Comparison of ENCODE assay signal across 32 mouse cellular contexts in genomic region chr3:26637402-26637801, GRCm38 (mm10). TPM values are rescaled to one million over a fixed set of nuclear protein-coding genes. Genes with fewer than 3 reads are reported as not detected.
"Had no signal": no experiment of that assay in that cellular context is flagged by ENCODE, and none has a peak within 500 bp of the region (broad histone marks: within the 10 kb centered on the region; RNA-seq: fewer than 3 reads in every experiment).

Gene Spata16, plus strand, starts transcription at chr3:26637620.

- H3K4me1 ChIP-seq: heart, embryonic 13.5 days; heart, embryonic 15.5 days; kidney, embryonic 15.5 days; limb, embryonic 10.5 days; limb, embryonic 12.5 days; liver, embryonic 13.5 days; liver, embryonic 15.5 days had no signal

- H3K27ac ChIP-seq: heart, adult 2 months; heart, embryonic 13.5 days; heart, embryonic 15.5 days; hindbrain, embryonic 13.5 days; hindbrain, embryonic 15.5 days; hindbrain, postnatal 0 days; kidney, embryonic 15.5 days; kidney, postnatal 0 days; limb, embryonic 10.5 days; limb, embryonic 12.5 days; liver, embryonic 13.5 days; liver, embryonic 15.5 days had no signal

- H3K36me3 ChIP-seq: heart, embryonic 13.5 days; heart, embryonic 15.5 days; hindbrain, embryonic 13.5 days; hindbrain, embryonic 15.5 days; kidney, embryonic 15.5 days; limb, embryonic 10.5 days; limb, embryonic 12.5 days; liver, embryonic 13.5 days; liver, embryonic 15.5 days had no signal

- H3K4me3 ChIP-seq: heart, adult 2 months; heart, embryonic 13.5 days; heart, embryonic 15.5 days; hindbrain, embryonic 13.5 days; hindbrain, embryonic 15.5 days; kidney, embryonic 15.5 days; layer of hippocampus, adult 2 months; limb, embryonic 10.5 days; limb, embryonic 12.5 days; liver, embryonic 13.5 days; liver, embryonic 15.5 days had no signal

- DNase-seq: gastrocnemius, postnatal 14 days; gastrocnemius, postnatal 36 days; heart, adult 11 months; heart, adult 2 months; heart, postnatal 14 days; heart, postnatal 36 days; kidney, adult 11 months; kidney, adult 2 months; kidney, adult 9 months; kidney, postnatal 14 days; kidney, postnatal 36 days; layer of hippocampus, adult 9-11 months; layer of hippocampus, postnatal 36 days; liver; liver, embryonic 13.5 days had no signal

- H3K9me3 ChIP-seq: heart, embryonic 13.5 days; heart, embryonic 15.5 days; hindbrain, embryonic 13.5 days; hindbrain, embryonic 15.5 days; kidney, embryonic 15.5 days; limb, embryonic 10.5 days; limb, embryonic 12.5 days had no signal

- H3K9ac ChIP-seq: heart, embryonic 13.5 days; heart, embryonic 15.5 days; hindbrain, embryonic 15.5 days; kidney, embryonic 15.5 days; limb, embryonic 12.5 days; liver, embryonic 13.5 days; liver, embryonic 15.5 days had no signal

RNA-seq across cellular contexts. Expression of gene Spata16, which starts in this region (rescaled TPM):
- total RNA-seq: gastrocnemius, adult 18-20 months; gastrocnemius, adult 8-10 months; gastrocnemius, postnatal 14 days; gastrocnemius, postnatal 36 days; heart, adult 2 months; heart, postnatal 14 days; heart, postnatal 36 days; hematopoietic stem cell, adult 5-6 weeks; hindbrain, postnatal 0 days; layer of hippocampus, adult 2 months; layer of hippocampus, postnatal 14 days; layer of hippocampus, postnatal 36 days; left cerebral cortex, adult 18-20 months; left cerebral cortex, postnatal 36 days had no signal
